Mouse (Mus musculus) limb, embryonic 10.5 days (tissue): ENCODE measurements at regions not wholly inside any gene's neighbourhood (a gene's known extent, or its start where the extent isn't known, plus 50 kb on each side); places are given as distances from the start of the nearest gene placed in this dataset.

Experiments
- DNase-seq: peaks from one replicate; pipeline ENCODE4 v3.0.0-alpha.2; 2017; ENCODE audit warnings: low spot score
- H3K27ac ChIP-seq: fragments of 300-500 bp; sonication (generic); 2 replicates; pipeline ENCODE4 v1.5.1; 2016; ENCODE audit warnings: mild to moderate bottlenecking
- H3K27me3 ChIP-seq: fragments of 300-500 bp; sonication (generic); 2 replicates; pipeline ENCODE4 v1.6.1; 2016; ENCODE audit warnings: low read depth, mild to moderate bottlenecking; ENCODE audit not compliant: poor library complexity, severe bottlenecking
- H3K36me3 ChIP-seq: fragments of 300-500 bp; sonication (generic); 2 replicates; pipeline ENCODE4 v1.6.1; 2016; ENCODE audit warnings: mild to moderate bottlenecking, moderate library complexity
- H3K4me1 ChIP-seq: fragments of 300-500 bp; sonication (generic); 2 replicates; pipeline ENCODE4 v1.6.1; 2016
- H3K4me3 ChIP-seq: fragments of 300-500 bp; sonication (generic); 2 replicates; pipeline ENCODE4 v1.5.1; 2016; ENCODE audit warnings: mild to moderate bottlenecking, moderate library complexity
- H3K9me3 ChIP-seq: fragments of 300-500 bp; sonication (generic); replicated peaks from 2 replicates; pipeline ENCODE4 v1.6.1; 2016; ENCODE audit warnings: mild to moderate bottlenecking
- WGBS: fragments of 180-500 bp; shearing (Covaris S2); methylation state at CpG from one replicate; pipeline ENCODE4 v1.1.7; 2016; 5-methylcytosine and 5-hydroxymethylcytosine counted together

- 87% methylated on average over 11 of the region's 11 CpGs for WGBS
- no peaks in the 10 kb centered on the region for H3K27me3 ChIP-seq
- no peaks in the 10 kb centered on the region for H3K36me3 ChIP-seq
- no peak overlapping the region for H3K27ac ChIP-seq
- no peaks in the 10 kb centered on the region for H3K9me3 ChIP-seq
- DNase-seq, result no peak
- H3K4me3 ChIP-seq, result no peak overlapping the region
- peaks cover 15% of the 10 kb centered on the region for H3K4me1 ChIP-seq
Measured at GRCm38 (mm10) chr13:92911660-92912284, 67.2 kb downstream of the Mtx3 start.

- H3K4me3 ChIP-seq, result no peak overlapping the region
- H3K27me3 ChIP-seq, result no peaks in the 10 kb centered on the region
- no peaks in the 10 kb centered on the region for H3K36me3 ChIP-seq
- 80% methylated on average over 2 of the region's 2 CpGs for WGBS
- H3K9me3 ChIP-seq, result no peaks in the 10 kb centered on the region
- no peak overlapping the region for H3K27ac ChIP-seq
- peaks cover 6% of the 10 kb centered on the region for H3K4me1 ChIP-seq
- DNase-seq, result no peak
Measured at GRCm38 (mm10) chr13:92912661-92913060, 68.1 kb downstream of the Mtx3 start.

GRCm38 (mm10) chr13:92914631-92915030, 70.1 kb downstream of the Mtx3 start:
- WGBS, result 89% methylated on average over 3 of the region's 3 CpGs

GRCm38 (mm10) chr13:92915221-92915839, 70.8 kb downstream of the Mtx3 start:
- Histone ChIP-seq H3K9me3 (no peaks in the 10 kb centered on the region), H3K4me1 (peaks cover 5% of the 10 kb centered on the region; the same call in 1 of the 2 replicates), H3K4me3 (no peak overlapping the region), H3K27ac (no peak overlapping the region), H3K27me3 (no peaks in the 10 kb centered on the region), H3K36me3 (no peaks in the 10 kb centered on the region)
- no peak for DNase-seq
- whole genome bisulfite sequencing, result 87% methylated on average over 2 of the region's 2 CpGs

More at GRCm38 (mm10) chr13:92914631-92915030, 70.1 kb downstream of the Mtx3 start:
- H3K27ac ChIP-seq, result no peak overlapping the region
- H3K27me3 ChIP-seq, result no peaks in the 10 kb centered on the region
- no peaks in the 10 kb centered on the region for H3K9me3 ChIP-seq
- no peaks in the 10 kb centered on the region for H3K36me3 ChIP-seq
- H3K4me3 ChIP-seq, result no peak overlapping the region
- peaks cover 5% of the 10 kb centered on the region; the same call in 1 of the 2 replicates for H3K4me1 ChIP-seq
- DNase-seq, result no peak

GRCm38 (mm10) chr13:92915948-92916710, 71.6 kb downstream of the Mtx3 start:
- WGBS, result 91% methylated on average over 5 of the region's 5 CpGs
- H3K4me3 ChIP-seq, result no peak overlapping the region
- H3K4me1 ChIP-seq, result peaks cover 5% of the 10 kb centered on the region; the same call in 1 of the 2 replicates
- H3K27me3 ChIP-seq, result no peaks in the 10 kb centered on the region
- DNase-seq, result no peak
- no peaks in the 10 kb centered on the region for H3K36me3 ChIP-seq
- H3K27ac ChIP-seq, result no peak overlapping the region
- H3K9me3 ChIP-seq, result no peaks in the 10 kb centered on the region

- 85% methylated on average over 2 of the region's 2 CpGs for WGBS
Measured at GRCm38 (mm10) chr13:92919882-92920281, 75.3 kb downstream of the Mtx3 start.

GRCm38 (mm10) chr13:92921936-92922335, 77.4 kb downstream of the Mtx3 start:
- Histone ChIP-seq H3K9me3 (no peaks in the 10 kb centered on the region), H3K4me1 (peaks cover 5% of the 10 kb centered on the region; the same call in 1 of the 2 replicates), H3K36me3 (no peaks in the 10 kb centered on the region), H3K27ac (no peak overlapping the region), H3K4me3 (no peak overlapping the region), H3K27me3 (no peaks in the 10 kb centered on the region)
- no peak for DNase-seq
- 97% methylated on average over 3 of the region's 3 CpGs for WGBS

More at GRCm38 (mm10) chr13:92919882-92920281, 75.3 kb downstream of the Mtx3 start:
- no peak for DNase-seq
- Histone ChIP-seq H3K27ac (no peak overlapping the region), H3K9me3 (no peaks in the 10 kb centered on the region), H3K4me3 (no peak overlapping the region), H3K27me3 (no peaks in the 10 kb centered on the region), H3K36me3 (no peaks in the 10 kb centered on the region), H3K4me1 (peaks cover 5% of the 10 kb centered on the region; the same call in 1 of the 2 replicates)

- H3K27me3 ChIP-seq, result no peaks in the 10 kb centered on the region
- 85% methylated on average over 2 of the region's 2 CpGs for WGBS
- H3K4me3 ChIP-seq, result no peak overlapping the region
- H3K27ac ChIP-seq, result no peak overlapping the region
- no peak for DNase-seq
- H3K9me3 ChIP-seq, result no peaks in the 10 kb centered on the region
- H3K4me1 ChIP-seq, result peaks cover 5% of the 10 kb centered on the region; the same call in 1 of the 2 replicates
- no peaks in the 10 kb centered on the region for H3K36me3 ChIP-seq
Measured at GRCm38 (mm10) chr13:92923496-92923895, 78.9 kb downstream of the Mtx3 start.

GRCm38 (mm10) chr13:92924021-92924420, 79.5 kb downstream of the Mtx3 start:
- H3K4me1 ChIP-seq, result peaks cover 5% of the 10 kb centered on the region; the same call in 1 of the 2 replicates
- DNase-seq, result peak; percentile 22
- no peak overlapping the region for H3K27ac ChIP-seq
- H3K36me3 ChIP-seq, result no peaks in the 10 kb centered on the region
- H3K9me3 ChIP-seq, result no peaks in the 10 kb centered on the region
- no peaks in the 10 kb centered on the region for H3K27me3 ChIP-seq
- H3K4me3 ChIP-seq, result no peak overlapping the region
- WGBS, result 79% methylated on average over 3 of the region's 3 CpGs

- Histone ChIP-seq H3K9me3 (no peaks in the 10 kb centered on the region), H3K36me3 (no peaks in the 10 kb centered on the region), H3K4me3 (no peak overlapping the region), H3K4me1 (peaks cover 5% of the 10 kb centered on the region; the same call in 1 of the 2 replicates), H3K27ac (no peak overlapping the region), H3K27me3 (no peaks in the 10 kb centered on the region)
- DNase-seq, result peak; percentile 21
- WGBS, result 90% methylated on average over 5 of the region's 5 CpGs
Measured at GRCm38 (mm10) chr13:92925196-92925595, 80.6 kb downstream of the Mtx3 start.

- no peaks in the 10 kb centered on the region for H3K27me3 ChIP-seq
- no peaks in the 10 kb centered on the region for H3K9me3 ChIP-seq
- DNase-seq, result no peak
- peaks cover 23% of the 10 kb centered on the region for H3K4me1 ChIP-seq
- H3K4me3 ChIP-seq, result no peak overlapping the region
- H3K27ac ChIP-seq, result no peak overlapping the region
- WGBS, result 52% methylated on average over 1 of the region's 1 CpGs
- no peaks in the 10 kb centered on the region for H3K36me3 ChIP-seq
Measured at GRCm38 (mm10) chr13:92928551-92928950, 84.0 kb downstream of the Mtx3 start.

GRCm38 (mm10) chr13:92931696-92932095, 87.1 kb downstream of the Mtx3 start:
- Histone ChIP-seq H3K27me3 (no peaks in the 10 kb centered on the region), H3K4me1 (peaks cover 18% of the 10 kb centered on the region), H3K4me3 (no peak overlapping the region), H3K36me3 (no peaks in the 10 kb centered on the region), H3K9me3 (no peaks in the 10 kb centered on the region), H3K27ac (no peak overlapping the region)
- peak; percentile 52 for DNase-seq
- WGBS, result 37% methylated on average over 2 of the region's 2 CpGs

- Histone ChIP-seq H3K36me3 (no peaks in the 10 kb centered on the region), H3K27ac (no peak overlapping the region), H3K4me3 (no peak overlapping the region), H3K27me3 (no peaks in the 10 kb centered on the region), H3K9me3 (no peaks in the 10 kb centered on the region), H3K4me1 (no peaks in the 10 kb centered on the region)
- WGBS, result 92% methylated on average over 7 of the region's 7 CpGs
- no peak for DNase-seq
Measured at GRCm38 (mm10) chr13:92939032-92939431, 94.5 kb downstream of the Mtx3 start.
